Mouse (Mus musculus) forebrain, embryonic 13.5 days (tissue): Measurements from ENCODE around the gene Afp. TPM values are rescaled to one million over a fixed set of nuclear protein-coding genes. Genes with fewer than 3 reads are reported as not detected.
A peak's percentile ranks its signal among the peaks of the same experiment; 100 is the strongest.

Source experiments
- ATAC-seq: fragments of 200-750 bp; cut with Nextera tagmentation; 2 replicates; pipeline ENCODE4 v1.8.0; 2017
- H3K27ac ChIP-seq: fragments of 300-500 bp; sonication (generic); 2 replicates; pipeline ENCODE4 v1.5.1; 2015; ENCODE audit warnings: inconsistent platforms, mild to moderate bottlenecking, moderate library complexity
- H3K27me3 ChIP-seq: fragments of 300-500 bp; sonication (generic); 2 replicates; pipeline ENCODE4 v1.6.1; 2015; ENCODE audit warnings: mild to moderate bottlenecking, inconsistent platforms
- H3K36me3 ChIP-seq: fragments of 300-500 bp; sonication (generic); 2 replicates; pipeline ENCODE4 v1.6.1; 2015; ENCODE audit warnings: mild to moderate bottlenecking, inconsistent platforms; ENCODE audit not compliant: poor library complexity, severe bottlenecking
- H3K4me1 ChIP-seq: fragments of 300-500 bp; sonication (generic); 2 replicates; pipeline ENCODE4 v1.6.1; 2015; ENCODE audit warnings: inconsistent platforms
- H3K4me2 ChIP-seq: fragments of 300-500 bp; sonication (generic); 2 replicates; pipeline ENCODE4 v1.6.1; 2015; ENCODE audit warnings: inconsistent platforms, mild to moderate bottlenecking, moderate library complexity
- H3K4me3 ChIP-seq: fragments of 300-500 bp; sonication (generic); 2 replicates; pipeline ENCODE4 v1.5.1; 2015; ENCODE audit warnings: mild to moderate bottlenecking, inconsistent platforms
- H3K9ac ChIP-seq: fragments of 300-500 bp; sonication (generic); 2 replicates; pipeline ENCODE4 v1.6.1; 2015; ENCODE audit warnings: mild to moderate bottlenecking, inconsistent platforms
- H3K9me3 ChIP-seq: fragments of 300-500 bp; sonication (generic); replicated peaks from 2 replicates; pipeline ENCODE4 v1.6.1; 2016; ENCODE audit warnings: inconsistent platforms
- WGBS: fragments of 180-500 bp; shearing (Covaris S2); methylation state at CpG from one replicate; pipeline ENCODE4 v1.1.7; 2015; 5-methylcytosine and 5-hydroxymethylcytosine counted together
- polyA plus RNA-seq: library from polyadenylated mRNA; unstranded; fragments of >200 nt; fragmentation: Nextera tagmentation; extraction: Ambion mirVana; gene quantifications from 2 replicates; pipeline ENCODE4 v1.2.1, GENCODE M21; 2015

The Afp gene
- polyA plus RNA-seq, 1 experiment from 2014 or later = 0.27 TPM

DNA sequence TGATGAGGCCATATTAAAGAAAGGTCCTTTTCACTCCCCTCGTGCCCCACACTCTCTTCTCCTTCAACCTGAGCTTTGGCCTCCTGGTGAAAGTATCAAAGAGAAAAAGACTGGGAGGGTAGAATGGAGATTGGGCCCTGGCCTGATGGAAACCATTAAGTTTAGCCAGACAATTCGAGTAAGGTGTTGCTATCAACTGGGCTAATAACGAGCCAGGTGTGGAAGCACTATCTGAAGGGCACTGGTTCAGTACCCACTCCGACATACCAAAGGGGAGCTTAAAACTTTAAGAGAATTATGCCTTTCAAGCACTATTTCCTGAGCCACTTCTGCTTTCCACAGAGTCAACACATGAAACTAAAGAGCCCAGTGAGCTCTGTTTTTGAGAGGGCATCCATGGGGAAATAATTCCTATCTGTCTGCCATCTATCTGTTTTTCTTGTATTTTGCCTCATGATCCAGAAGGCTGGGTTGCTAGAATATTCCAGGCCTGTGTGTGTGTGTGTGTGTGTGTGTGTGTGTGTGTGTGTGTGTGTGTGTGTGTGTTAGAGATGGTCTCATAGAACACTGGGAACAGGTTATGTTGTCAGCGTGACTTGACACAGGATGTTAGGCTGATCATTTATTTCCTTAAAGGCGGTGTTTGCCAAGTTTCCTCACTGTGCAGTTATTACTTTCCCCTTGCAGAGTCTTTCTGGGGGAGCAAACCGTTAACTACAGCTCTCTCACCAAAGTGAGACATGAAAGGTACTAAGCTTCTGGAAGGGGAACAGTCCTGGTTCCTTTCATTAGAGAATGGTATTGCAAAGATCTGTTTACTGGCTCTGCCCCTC lies 13.0 kb upstream of the Afp start:
- Histone ChIP-seq H3K9me3 (no peaks in the 10 kb centered on the region), H3K4me2 (no peak overlapping the region), H3K27ac (no peak overlapping the region), H3K27me3 (no peaks in the 10 kb centered on the region), H3K4me1 (no peaks in the 10 kb centered on the region), H3K9ac (no peak overlapping the region), H3K36me3 (no peaks in the 10 kb centered on the region), H3K4me3 (no peak overlapping the region)
- no peak for ATAC-seq
- WGBS = 77% methylated on average over 7 of the region's 7 CpGs

- Histone ChIP-seq H3K27me3 (no peaks in the 10 kb centered on the region), H3K4me3 (no peak overlapping the region), H3K9me3 (no peaks in the 10 kb centered on the region), H3K4me2 (no peak overlapping the region), H3K4me1 (no peaks in the 10 kb centered on the region), H3K27ac (no peak overlapping the region), H3K9ac (no peak overlapping the region), H3K36me3 (no peaks in the 10 kb centered on the region)
- 80% methylated on average over 1 of the region's 1 CpGs for WGBS
- ATAC-seq = no peak
Measured at GRCm38 (mm10) chr5:90478886-90479285, 11.7 kb upstream of the Afp start.

DNA sequence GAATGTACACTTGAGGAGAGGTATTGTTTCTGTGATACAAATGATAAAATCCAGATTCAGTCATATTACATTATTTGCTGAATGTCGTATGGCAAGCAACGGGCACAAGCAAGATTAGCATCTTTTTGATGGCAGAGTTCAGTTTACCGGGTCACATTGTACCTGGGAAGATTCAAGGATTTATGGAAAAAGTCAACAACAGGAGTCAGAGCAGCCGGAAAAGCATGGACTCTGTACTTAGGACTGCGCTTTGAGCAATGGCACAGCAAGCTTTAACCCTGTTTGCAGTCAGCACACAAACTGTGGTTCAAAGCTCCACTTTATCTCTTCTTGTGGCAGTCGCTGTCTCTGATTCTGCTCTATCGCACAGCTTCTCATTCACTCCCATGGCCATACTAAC lies 4.9 kb upstream of the Afp start:
- Histone ChIP-seq H3K4me1 (no peaks in the 10 kb centered on the region), H3K27ac (no peak overlapping the region), H3K36me3 (no peaks in the 10 kb centered on the region), H3K9ac (no peak overlapping the region), H3K27me3 (no peaks in the 10 kb centered on the region), H3K4me3 (no peak overlapping the region), H3K4me2 (no peak overlapping the region), H3K9me3 (no peaks in the 10 kb centered on the region)
- ATAC-seq = no peak
- WGBS = 92% methylated on average over 7 of the region's 7 CpGs

DNA sequence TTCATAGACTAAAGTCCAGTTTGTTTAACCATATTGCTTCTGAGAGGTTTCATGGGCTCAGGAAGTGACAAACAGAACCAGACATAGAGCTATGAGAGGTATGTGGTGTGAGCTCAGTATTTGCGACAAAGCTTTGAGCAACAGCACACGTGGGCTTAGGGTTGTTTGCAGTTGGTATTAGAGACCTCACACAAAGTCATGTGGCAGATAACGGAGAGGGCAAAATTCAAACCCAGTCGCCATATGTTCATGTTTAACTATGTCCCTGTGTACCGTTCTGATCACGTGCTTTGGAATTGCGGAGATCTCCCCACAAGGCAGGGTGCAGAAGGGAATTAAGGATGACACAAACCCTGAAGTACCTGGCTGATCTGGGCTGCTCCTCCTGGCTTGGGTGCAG lies 2.2 kb upstream of the Afp start:
- no peak overlapping the region for H3K9ac ChIP-seq
- no peaks in the 10 kb centered on the region for H3K9me3 ChIP-seq
- H3K4me1 ChIP-seq = no peaks in the 10 kb centered on the region
- H3K27ac ChIP-seq = no peak overlapping the region
- H3K27me3 ChIP-seq = no peaks in the 10 kb centered on the region
- H3K36me3 ChIP-seq = no peaks in the 10 kb centered on the region
- H3K4me3 ChIP-seq = no peak overlapping the region
- ATAC-seq = no peak
- no peak overlapping the region for H3K4me2 ChIP-seq
- WGBS = 90% methylated on average over 7 of the region's 7 CpGs

DNA sequence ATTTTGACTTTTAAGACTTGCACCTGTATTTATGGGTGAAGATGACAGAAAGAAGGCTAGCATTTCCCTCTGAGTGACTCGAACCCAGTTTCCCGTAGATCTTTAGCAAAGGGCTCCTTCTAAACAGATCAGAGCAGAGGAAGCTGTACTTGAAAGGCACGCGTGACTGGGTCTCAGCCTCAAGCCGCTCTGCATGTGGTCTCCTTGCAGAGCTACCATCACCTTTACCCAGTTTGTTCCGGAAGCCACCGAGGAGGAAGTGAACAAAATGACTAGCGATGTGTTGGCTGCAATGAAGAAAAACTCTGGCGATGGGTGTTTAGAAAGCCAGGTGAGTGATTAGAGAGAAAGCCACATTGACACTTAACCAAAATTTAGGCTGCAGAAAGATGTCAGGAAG lies 1.9 kb downstream of the Afp start:
- no peaks in the 10 kb centered on the region for H3K27me3 ChIP-seq
- H3K4me2 ChIP-seq = no peak overlapping the region
- no peaks in the 10 kb centered on the region for H3K4me1 ChIP-seq
- H3K4me3 ChIP-seq = no peak overlapping the region
- no peaks in the 10 kb centered on the region for H3K9me3 ChIP-seq
- no peak overlapping the region for H3K27ac ChIP-seq
- no peak for ATAC-seq
- H3K36me3 ChIP-seq = no peaks in the 10 kb centered on the region
- 80% methylated on average over 9 of the region's 9 CpGs for WGBS
- H3K9ac ChIP-seq = no peak overlapping the region

DNA sequence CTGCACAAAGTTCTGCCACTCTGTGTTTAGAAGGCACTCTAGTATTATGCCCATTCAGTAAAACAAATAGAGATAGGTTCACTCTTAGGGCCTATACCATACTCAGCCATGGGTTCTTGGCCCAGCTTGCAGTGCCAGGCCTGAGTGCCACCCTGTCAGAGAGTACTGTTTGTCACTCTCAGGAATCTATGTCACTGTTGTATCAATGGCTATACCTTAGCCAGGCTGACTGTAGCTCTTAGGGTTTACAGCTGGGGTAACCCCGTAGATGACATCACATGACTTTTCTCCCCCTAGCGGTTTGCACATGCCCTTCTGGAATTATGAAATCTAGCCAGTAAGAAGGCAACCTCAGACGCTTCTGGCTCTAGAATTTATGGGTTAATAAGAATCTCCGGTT lies 3.8 kb downstream of the Afp start:
- no peak overlapping the region for H3K27ac ChIP-seq
- H3K9me3 ChIP-seq = no peaks in the 10 kb centered on the region
- no peaks in the 10 kb centered on the region for H3K27me3 ChIP-seq
- H3K4me1 ChIP-seq = no peaks in the 10 kb centered on the region
- 92% methylated on average over 4 of the region's 4 CpGs for WGBS
- H3K9ac ChIP-seq = no peak overlapping the region
- H3K36me3 ChIP-seq = no peaks in the 10 kb centered on the region
- ATAC-seq = no peak
- H3K4me3 ChIP-seq = no peak overlapping the region
- H3K4me2 ChIP-seq = no peak overlapping the region

GRCm38 (mm10) chr5:90499509-90499908 lies 9.0 kb downstream of the Afp start:
- no peak for ATAC-seq
- Histone ChIP-seq H3K4me2 (no peak overlapping the region), H3K36me3 (no peaks in the 10 kb centered on the region), H3K4me1 (no peaks in the 10 kb centered on the region), H3K27me3 (no peaks in the 10 kb centered on the region), H3K4me3 (no peak overlapping the region), H3K9ac (no peak overlapping the region), H3K27ac (no peak overlapping the region), H3K9me3 (no peaks in the 10 kb centered on the region)
- WGBS = 74% methylated on average over 7 of the region's 7 CpGs

DNA sequence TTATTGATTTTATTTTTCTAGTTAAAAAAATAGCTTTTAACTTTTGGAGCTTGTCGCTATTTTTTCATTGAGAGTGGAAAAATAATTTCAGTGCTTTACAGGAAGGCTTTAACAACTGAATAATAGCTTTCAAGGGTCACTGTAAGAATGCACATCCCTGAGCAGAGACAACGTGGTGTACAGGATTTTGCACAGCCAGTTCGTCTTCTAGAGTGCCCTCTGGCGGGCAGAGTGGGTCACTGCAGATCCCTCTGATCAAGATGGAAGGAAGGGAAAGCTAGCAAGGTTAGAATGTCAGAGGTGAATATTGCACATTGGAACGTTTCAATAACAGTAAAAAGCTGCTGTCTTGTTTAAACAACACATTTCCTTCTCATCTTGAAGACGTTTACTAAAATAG lies 10.2 kb downstream of the Afp start:
- no peaks in the 10 kb centered on the region for H3K4me1 ChIP-seq
- H3K36me3 ChIP-seq = no peaks in the 10 kb centered on the region
- no peaks in the 10 kb centered on the region for H3K9me3 ChIP-seq
- H3K9ac ChIP-seq = no peak overlapping the region
- H3K4me3 ChIP-seq = no peak overlapping the region
- no peaks in the 10 kb centered on the region for H3K27me3 ChIP-seq
- no peak overlapping the region for H3K4me2 ChIP-seq
- ATAC-seq = peak; percentile 83
- no peak overlapping the region for H3K27ac ChIP-seq
- 6% methylated on average over 6 of the region's 6 CpGs for WGBS

- no peak for ATAC-seq
- WGBS = 93% methylated on average over 5 of the region's 5 CpGs
Measured at GRCm38 (mm10) chr5:90501752-90502151, 11.2 kb downstream of the Afp start.

DNA sequence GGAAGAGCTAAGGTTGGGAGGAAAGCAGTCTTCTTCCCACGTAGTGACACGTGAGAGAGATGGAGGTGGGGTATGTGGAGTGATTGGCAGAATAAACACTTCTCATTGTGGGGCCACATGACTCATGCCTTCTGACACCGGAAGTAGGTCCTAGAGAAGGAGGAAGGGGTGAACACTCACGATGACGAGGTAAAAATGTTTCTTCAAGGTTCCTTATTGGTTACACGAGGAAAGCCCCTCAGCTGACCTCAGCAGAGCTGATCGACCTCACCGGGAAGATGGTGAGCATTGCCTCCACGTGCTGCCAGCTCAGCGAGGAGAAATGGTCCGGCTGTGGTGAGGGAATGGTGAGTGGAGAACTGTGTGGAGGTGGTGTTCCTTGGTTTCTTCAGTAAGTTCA lies 14.2 kb downstream of the Afp start:
- WGBS = 82% methylated on average over 11 of the region's 11 CpGs
- H3K4me2 ChIP-seq = no peak overlapping the region
- ATAC-seq = no peak
- no peak overlapping the region for H3K4me3 ChIP-seq
- H3K27me3 ChIP-seq = no peaks in the 10 kb centered on the region
- H3K4me1 ChIP-seq = 0 out of 2 replicates have a peak, but pooled peaks cover 6% of the 10 kb centered on the region
- no peak overlapping the region for H3K27ac ChIP-seq
- no peak overlapping the region for H3K9ac ChIP-seq
- no peaks in the 10 kb centered on the region for H3K36me3 ChIP-seq
- no peaks in the 10 kb centered on the region for H3K9me3 ChIP-seq

More at GRCm38 (mm10) chr5:90501752-90502151, 11.2 kb downstream of the Afp start:
- Histone ChIP-seq H3K27me3 (no peaks in the 10 kb centered on the region), H3K4me2 (no peak overlapping the region), H3K4me1 (no peaks in the 10 kb centered on the region), H3K4me3 (no peak overlapping the region), H3K9me3 (no peaks in the 10 kb centered on the region), H3K27ac (no peak overlapping the region), H3K36me3 (no peaks in the 10 kb centered on the region), H3K9ac (no peak overlapping the region)

GRCm38 (mm10) chr5:90506507-90506906 lies 16.0 kb downstream of the Afp start:
- Histone ChIP-seq H3K9ac (no peak overlapping the region), H3K27ac (no peak overlapping the region), H3K27me3 (no peaks in the 10 kb centered on the region), H3K9me3 (no peaks in the 10 kb centered on the region), H3K4me3 (no peak overlapping the region), H3K4me2 (no peak overlapping the region), H3K4me1 (0 out of 2 replicates have a peak, but pooled peaks cover 6% of the 10 kb centered on the region), H3K36me3 (no peaks in the 10 kb centered on the region)
- no peak for ATAC-seq
- 79% methylated on average over 2 of the region's 2 CpGs for WGBS

DNA sequence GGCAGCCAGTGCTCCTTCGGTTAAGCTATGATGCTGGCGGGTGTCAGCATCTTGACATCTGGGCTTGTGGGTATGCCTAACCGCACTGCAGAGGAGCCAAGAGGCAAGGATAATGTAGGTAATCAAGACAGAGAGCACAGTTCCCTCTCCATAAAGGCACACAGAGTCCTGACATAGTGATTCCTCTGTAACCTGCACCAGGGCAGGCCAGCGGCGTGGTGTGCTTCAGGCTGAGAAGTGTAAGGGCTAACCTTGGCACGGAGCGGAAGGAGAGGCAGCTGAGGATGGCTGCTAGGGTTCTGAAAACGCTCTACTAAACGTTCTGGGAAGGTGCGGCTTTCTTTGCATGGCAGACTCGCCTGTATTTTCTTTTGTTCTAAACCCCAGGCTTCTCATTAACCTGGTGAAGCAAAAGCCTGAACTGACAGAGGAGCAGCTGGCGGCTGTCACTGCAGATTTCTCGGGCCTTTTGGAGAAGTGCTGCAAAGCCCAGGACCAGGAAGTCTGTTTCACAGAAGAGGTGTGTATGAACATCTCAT lies 16.9 kb downstream of the Afp start:
- Histone ChIP-seq H3K4me2 (no peak overlapping the region), H3K4me1 (0 out of 2 replicates have a peak, but pooled peaks cover 6% of the 10 kb centered on the region), H3K27ac (no peak overlapping the region), H3K4me3 (no peak overlapping the region), H3K9me3 (no peaks in the 10 kb centered on the region), H3K27me3 (no peaks in the 10 kb centered on the region), H3K9ac (peak overlapping the region; percentile 37; the same call in 1 of the 2 replicates), H3K36me3 (no peaks in the 10 kb centered on the region)
- WGBS = 29% methylated on average over 13 of the region's 13 CpGs
- peak; percentile 61; the same call in 1 of the 2 replicates for ATAC-seq
